Mouse (Mus musculus): Measurements from ENCODE around the gene Pde1a. TPM values are rescaled to one million over a fixed set of nuclear protein-coding genes. Genes with fewer than 3 reads are reported as not detected.

Gene Pde1a
- polyA plus RNA-seq, 1 experiment, result 2.1 TPM

GRCm38 (mm10) chr2:79819543-79819942 lies 309.7 kb downstream of the Pde1a start:
- TF ChIP-seq CTCF (IDR thresholded peaks at IDR 0.05; ENCODE audit: extremely low read depth, insufficient read length, insufficient replicate concordance, low read depth, low read length) (no peak), POLR2A (IDR thresholded peaks at IDR 0.05; ENCODE audit: low read depth, low read length) (no peak)
- WGBS, result 65% methylated on average over 3 of the region's 3 CpGs
- Histone ChIP-seq H3K27ac (ENCODE audit: insufficient read depth, low read depth, low read length) (no peak overlapping the region), H3K27me3 (ENCODE audit: control insufficient read depth, insufficient read depth, low read length) (no peaks in the 10 kb centered on the region), H3K36me3 (ENCODE audit: control insufficient read depth, insufficient read depth, low read length) (no peaks in the 10 kb centered on the region), H3K4me3 (ENCODE audit: low read depth, low read length) (no peak overlapping the region), H3K4me1 (ENCODE audit: control insufficient read depth, insufficient read depth, insufficient read length, low read length) (no peaks in the 10 kb centered on the region)

GRCm38 (mm10) chr2:79815708-79816484 lies 313.4 kb downstream of the Pde1a start:
- no peak overlapping the region for H3K27ac ChIP-seq (ENCODE audit: insufficient read depth, low read depth, low read length)
- no peaks in the 10 kb centered on the region for H3K27me3 ChIP-seq (ENCODE audit: control insufficient read depth, insufficient read depth, low read length)
- TF ChIP-seq POLR2A (IDR thresholded peaks at IDR 0.05; ENCODE audit: low read depth, low read length), result no peak
- no peak for TF ChIP-seq CTCF (IDR thresholded peaks at IDR 0.05; ENCODE audit: extremely low read depth, insufficient read length, insufficient replicate concordance, low read depth, low read length)
- H3K4me1 ChIP-seq (ENCODE audit: control insufficient read depth, insufficient read depth, insufficient read length, low read length), result no peaks in the 10 kb centered on the region
- WGBS, result 65% methylated on average over 3 of the region's 3 CpGs
- H3K4me3 ChIP-seq (ENCODE audit: low read depth, low read length), result no peak overlapping the region
- no peaks in the 10 kb centered on the region for H3K36me3 ChIP-seq (ENCODE audit: control insufficient read depth, insufficient read depth, low read length)

DNA sequence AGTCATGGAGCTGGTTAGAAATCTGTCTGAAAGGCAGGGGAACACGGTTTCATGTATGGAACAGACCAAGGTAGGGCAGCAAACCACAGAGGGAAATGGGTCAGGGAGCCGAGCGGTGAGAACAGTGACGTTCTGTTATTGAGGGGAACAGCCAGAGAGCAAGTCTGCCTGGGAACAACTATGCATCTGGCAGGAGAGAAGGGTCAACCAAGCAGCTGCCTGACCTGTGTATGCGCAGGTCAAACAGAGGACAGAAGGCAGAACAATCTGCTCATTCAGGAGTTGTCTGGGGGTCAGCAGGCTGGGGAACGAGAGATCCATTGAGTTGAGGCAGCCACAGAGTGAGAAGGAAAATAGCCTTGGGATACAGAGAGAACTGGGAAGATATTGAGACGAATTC lies 330.6 kb downstream of the Pde1a start:
- no peaks in the 10 kb centered on the region for H3K4me1 ChIP-seq (ENCODE audit: control insufficient read depth, insufficient read depth, insufficient read length, low read length)
- no peak overlapping the region for H3K27ac ChIP-seq (ENCODE audit: insufficient read depth, low read depth, low read length)
- no peaks in the 10 kb centered on the region for H3K27me3 ChIP-seq (ENCODE audit: control insufficient read depth, insufficient read depth, low read length)
- H3K4me3 ChIP-seq (ENCODE audit: low read depth, low read length), result no peak overlapping the region
- WGBS, result 51% methylated on average over 7 of the region's 7 CpGs
- H3K36me3 ChIP-seq (ENCODE audit: control insufficient read depth, insufficient read depth, low read length), result no peaks in the 10 kb centered on the region
- TF ChIP-seq CTCF (IDR thresholded peaks at IDR 0.05; ENCODE audit: extremely low read depth, insufficient read length, insufficient replicate concordance, low read depth, low read length) (no peak), POLR2A (IDR thresholded peaks at IDR 0.05; ENCODE audit: low read depth, low read length) (no peak)

- Histone ChIP-seq H3K36me3 (ENCODE audit: control insufficient read depth, insufficient read depth, low read length) (no peaks in the 10 kb centered on the region), H3K4me3 (ENCODE audit: low read depth, low read length) (no peak overlapping the region), H3K27ac (ENCODE audit: insufficient read depth, low read depth, low read length) (no peak overlapping the region), H3K4me1 (ENCODE audit: control insufficient read depth, insufficient read depth, insufficient read length, low read length) (no peaks in the 10 kb centered on the region), H3K27me3 (ENCODE audit: control insufficient read depth, insufficient read depth, low read length) (no peaks in the 10 kb centered on the region)
- 53% methylated on average over 2 of the region's 2 CpGs for WGBS
- TF ChIP-seq POLR2A (IDR thresholded peaks at IDR 0.05; ENCODE audit: low read depth, low read length), result no peak
- TF ChIP-seq CTCF (IDR thresholded peaks at IDR 0.05; ENCODE audit: extremely low read depth, insufficient read length, insufficient replicate concordance, low read depth, low read length), result no peak
Observed at GRCm38 (mm10) chr2:79797444-79797843, 331.8 kb downstream of the Pde1a start.

DNA sequence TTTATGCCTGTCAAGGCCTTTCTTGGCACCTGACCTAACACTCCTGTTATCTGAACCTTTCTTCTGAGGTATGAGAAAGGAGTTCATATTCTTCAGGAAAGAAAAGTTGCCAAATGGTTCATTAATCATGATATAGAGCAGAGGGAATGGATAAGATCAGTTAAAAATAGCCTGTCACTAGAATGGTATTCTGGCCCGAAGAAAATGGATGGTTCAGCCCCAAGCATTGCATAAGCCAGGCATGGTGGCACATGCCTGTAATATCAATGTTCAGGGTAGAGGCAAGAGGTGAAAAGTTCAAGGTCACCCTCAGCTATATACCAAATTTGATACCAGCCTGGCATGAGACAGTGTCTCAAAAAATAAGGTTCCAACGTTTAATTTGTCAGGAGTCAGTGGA lies 336.1 kb downstream of the Pde1a start:
- H3K27ac ChIP-seq (ENCODE audit: insufficient read depth, low read depth, low read length), result no peak overlapping the region
- no peaks in the 10 kb centered on the region for H3K27me3 ChIP-seq (ENCODE audit: control insufficient read depth, insufficient read depth, low read length)
- no peaks in the 10 kb centered on the region for H3K36me3 ChIP-seq (ENCODE audit: control insufficient read depth, insufficient read depth, low read length)
- H3K4me3 ChIP-seq (ENCODE audit: low read depth, low read length), result no peak overlapping the region
- TF ChIP-seq POLR2A (IDR thresholded peaks at IDR 0.05; ENCODE audit: low read depth, low read length) (no peak), CTCF (IDR thresholded peaks at IDR 0.05; ENCODE audit: extremely low read depth, insufficient read length, insufficient replicate concordance, low read depth, low read length) (no peak)
- 68% methylated on average over 2 of the region's 2 CpGs for WGBS
- no peaks in the 10 kb centered on the region for H3K4me1 ChIP-seq (ENCODE audit: control insufficient read depth, insufficient read depth, insufficient read length, low read length)

DNA sequence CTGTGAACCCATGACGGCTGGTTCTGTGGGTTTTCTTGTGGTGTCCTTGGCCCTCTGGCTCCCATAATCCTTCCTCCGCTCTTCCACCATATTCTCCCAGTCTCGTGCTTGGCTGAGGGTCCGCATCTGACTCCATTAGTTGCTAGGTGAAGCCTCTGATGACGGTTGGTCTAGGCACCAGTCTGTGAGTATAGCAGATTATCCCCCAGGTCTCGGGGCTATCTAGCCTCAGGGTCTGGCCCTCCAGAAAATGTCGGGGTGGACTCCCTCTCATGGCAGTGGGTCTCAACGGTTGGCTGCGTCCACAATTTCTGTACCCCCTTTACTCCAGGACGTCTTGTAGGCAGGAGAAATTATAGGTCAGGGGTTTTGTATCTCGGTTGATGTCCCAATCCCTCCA lies 342.8 kb downstream of the Pde1a start:
- Histone ChIP-seq H3K4me1 (ENCODE audit: control insufficient read depth, insufficient read depth, insufficient read length, low read length) (no peaks in the 10 kb centered on the region), H3K27me3 (ENCODE audit: control insufficient read depth, insufficient read depth, low read length) (no peaks in the 10 kb centered on the region), H3K4me3 (ENCODE audit: low read depth, low read length) (no peak overlapping the region), H3K36me3 (ENCODE audit: control insufficient read depth, insufficient read depth, low read length) (no peaks in the 10 kb centered on the region), H3K27ac (ENCODE audit: insufficient read depth, low read depth, low read length) (no peak overlapping the region)
- WGBS, result 86% methylated on average over 11 of the region's 11 CpGs
- no peak for TF ChIP-seq POLR2A (IDR thresholded peaks at IDR 0.05; ENCODE audit: low read depth, low read length)
- no peak for TF ChIP-seq CTCF (IDR thresholded peaks at IDR 0.05; ENCODE audit: extremely low read depth, insufficient read length, insufficient replicate concordance, low read depth, low read length)

GRCm38 (mm10) chr2:79785541-79786134 lies 343.6 kb downstream of the Pde1a start:
- Histone ChIP-seq H3K36me3 (ENCODE audit: control insufficient read depth, insufficient read depth, low read length) (no peaks in the 10 kb centered on the region), H3K27me3 (ENCODE audit: control insufficient read depth, insufficient read depth, low read length) (no peaks in the 10 kb centered on the region), H3K4me3 (ENCODE audit: low read depth, low read length) (no peak overlapping the region), H3K27ac (ENCODE audit: insufficient read depth, low read depth, low read length) (peak overlapping the region; percentile 27; the same call in 1 of the 2 replicates), H3K4me1 (ENCODE audit: control insufficient read depth, insufficient read depth, insufficient read length, low read length) (no peaks in the 10 kb centered on the region)
- 62% methylated on average over 8 of the region's 8 CpGs for WGBS
- no peak for TF ChIP-seq POLR2A (IDR thresholded peaks at IDR 0.05; ENCODE audit: low read depth, low read length)
- TF ChIP-seq CTCF (IDR thresholded peaks at IDR 0.05; ENCODE audit: extremely low read depth, insufficient read length, insufficient replicate concordance, low read depth, low read length), result no peak

Other genes with a start within 250 kb of the Pde1a start
- gene Prdx6b, start 163.0 kb upstream of the Pde1a start, polyA plus RNA-seq (2012; rRNA removed), result not detected in 2 replicates
- gene Dnajc10, start 186.0 kb upstream of the Pde1a start, polyA plus RNA-seq (2012; rRNA removed), result 8.2 and 8.3 TPM in 2 replicates